Mouse (Mus musculus) neural tube, embryonic 10.5 days (tissue): ENCODE results near the gene Cpe.

Source experiments
- DNase-seq: peaks from one replicate; pipeline ENCODE4 v3.0.0-alpha.2; 2017; ENCODE audit warnings: low spot score; ENCODE audit errors: extremely low spot score

Cpe gene

DNA sequence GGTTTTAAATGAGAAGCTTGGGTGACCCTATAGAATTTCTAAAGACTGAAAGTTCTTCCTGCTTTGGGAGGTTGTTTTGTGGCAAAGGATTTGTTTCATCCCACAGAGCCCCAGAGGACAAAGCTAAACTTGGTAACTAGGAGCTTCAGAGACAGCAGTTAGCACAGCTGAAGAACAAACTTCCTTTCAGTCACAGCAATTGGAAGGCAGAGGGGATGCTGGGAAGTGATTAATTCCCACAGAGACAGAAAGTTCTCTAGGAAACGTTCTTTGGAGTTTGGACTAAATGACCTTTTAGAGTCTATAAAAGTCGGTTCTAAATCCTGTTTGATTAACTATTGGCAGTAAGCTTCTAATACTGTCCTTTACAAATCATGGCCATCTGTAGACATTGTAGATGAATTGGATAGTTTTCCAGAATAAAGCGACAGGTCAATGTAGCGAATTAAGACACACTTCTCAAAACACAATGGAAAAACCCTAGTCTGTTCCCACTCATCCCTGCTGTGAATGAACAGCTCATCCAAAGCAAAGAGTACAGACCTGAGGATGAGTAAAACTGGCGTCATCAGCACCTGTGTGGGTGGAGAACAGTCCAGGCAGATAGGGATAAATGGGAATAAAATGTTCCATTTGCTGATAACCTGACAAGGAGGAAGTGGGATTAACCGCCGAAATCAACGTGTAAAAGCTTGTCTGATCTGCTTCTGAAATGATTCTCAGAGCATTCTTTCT, 58.6 kb downstream of the Cpe start:
- DNase-seq: no peak

DNA sequence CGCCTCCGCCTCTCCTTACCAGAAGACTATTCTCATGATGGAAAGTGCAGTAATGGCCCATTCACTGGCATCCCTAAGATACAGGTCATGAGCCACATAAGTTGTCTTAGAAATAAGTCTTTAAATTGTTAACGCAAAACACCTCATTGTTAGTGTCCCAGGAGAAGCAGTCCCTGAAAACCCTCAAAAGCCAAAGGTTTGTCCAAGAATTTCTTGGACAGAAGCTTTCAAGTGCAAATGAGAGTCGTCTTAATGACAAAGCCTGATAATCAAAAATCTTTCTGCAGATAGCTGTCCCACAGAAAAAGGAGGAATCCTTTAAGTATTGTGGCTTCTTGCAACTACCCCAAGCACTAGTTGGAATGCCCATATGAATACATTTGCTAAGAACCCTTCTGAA, 60.7 kb downstream of the Cpe start:
- DNase-seq: no peak

DNA sequence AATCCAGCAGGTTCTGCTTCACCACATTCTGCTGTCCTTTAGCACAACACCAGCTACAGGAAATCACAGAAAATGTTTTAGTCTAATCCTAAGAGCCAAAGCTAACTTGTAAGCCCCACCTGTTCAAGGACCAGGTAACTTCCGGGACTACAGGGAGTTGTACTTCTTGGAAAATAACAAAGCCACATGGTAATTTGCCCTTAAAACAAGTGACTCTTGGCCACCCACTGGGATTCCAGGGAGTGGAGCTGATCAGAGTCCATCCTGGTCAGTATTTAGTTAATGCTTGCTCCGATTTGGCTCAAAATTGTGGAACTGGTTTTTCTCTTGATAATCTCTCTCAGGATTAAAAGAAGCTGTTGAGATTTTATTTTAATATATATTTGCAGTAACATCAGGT, 61.1 kb downstream of the Cpe start:
- DNase-seq: no peak

DNA sequence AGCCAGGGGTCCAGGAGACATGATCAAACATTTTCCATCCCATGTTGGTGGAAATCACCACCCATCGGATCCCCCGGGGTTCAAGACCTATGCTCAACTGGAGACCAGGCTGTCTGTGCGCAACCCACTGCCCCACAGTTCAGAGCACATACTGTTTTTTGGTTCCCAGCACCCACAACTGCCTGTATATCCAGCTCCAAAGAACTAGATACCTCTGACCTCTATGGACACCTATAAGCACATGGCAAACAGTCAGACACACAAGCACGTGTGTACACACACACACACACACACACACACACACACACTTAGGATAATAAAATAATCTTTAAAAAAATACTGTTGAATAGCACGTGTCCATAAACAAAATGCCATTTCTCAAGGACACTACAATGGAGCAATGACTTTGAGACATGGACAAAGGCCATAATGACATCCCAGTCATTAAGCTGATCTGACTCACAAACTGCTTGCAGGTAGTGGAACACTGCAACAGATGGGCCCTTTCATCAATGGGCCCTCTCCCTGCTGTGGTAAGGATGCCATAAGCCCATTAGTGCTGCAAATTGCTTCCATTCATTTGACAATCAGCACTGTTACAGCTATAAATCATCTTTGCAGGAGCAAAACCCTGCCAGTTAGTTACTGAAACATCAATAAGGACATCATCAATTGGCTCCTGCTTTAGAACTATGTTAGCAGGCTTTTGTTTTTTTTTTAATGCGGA, 63.7 kb downstream of the Cpe start:
- DNase-seq: no peak

DNA sequence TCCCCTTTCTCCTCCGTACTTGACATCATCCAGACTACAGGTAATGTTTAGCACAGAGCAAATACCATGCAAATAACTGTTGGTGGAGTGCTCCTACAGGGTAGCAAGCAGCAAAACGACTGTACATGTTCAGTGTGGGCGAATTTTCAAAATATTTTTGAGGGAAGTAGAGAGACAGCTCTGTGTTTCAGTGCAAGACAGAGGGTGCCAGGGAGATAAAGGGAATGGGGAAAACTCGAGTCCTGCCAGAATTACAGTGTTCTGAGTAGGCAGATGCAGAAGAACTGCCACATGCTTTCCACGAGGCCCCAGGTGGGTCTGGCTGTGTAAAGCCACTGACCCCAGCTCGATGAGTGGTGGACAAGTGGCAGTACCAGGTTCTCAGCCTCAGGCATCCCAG, 64.8 kb downstream of the Cpe start:
- DNase-seq: no peak

DNA sequence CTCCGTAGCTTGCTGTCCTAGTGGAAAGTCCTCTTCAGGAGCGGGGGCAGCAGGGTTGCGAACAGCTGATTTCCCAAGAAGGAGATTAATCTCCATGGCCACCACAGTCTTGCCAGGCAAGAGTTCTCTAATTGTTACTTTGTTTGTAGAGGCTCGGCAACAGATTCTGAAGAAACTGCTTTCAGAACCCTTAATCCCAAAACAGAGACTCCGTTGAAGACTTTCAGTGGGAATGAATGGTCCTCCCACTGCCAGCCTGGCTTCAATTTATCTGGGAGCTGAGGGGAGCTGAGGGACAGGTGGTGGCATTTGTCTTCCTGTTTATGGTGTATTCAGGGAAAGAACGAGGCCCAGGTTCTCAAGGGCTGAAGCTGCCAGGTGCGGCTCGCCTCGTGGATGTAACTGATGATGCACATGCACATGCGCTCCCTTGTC, 68.2 kb downstream of the Cpe start:
- no peak for DNase-seq

DNA sequence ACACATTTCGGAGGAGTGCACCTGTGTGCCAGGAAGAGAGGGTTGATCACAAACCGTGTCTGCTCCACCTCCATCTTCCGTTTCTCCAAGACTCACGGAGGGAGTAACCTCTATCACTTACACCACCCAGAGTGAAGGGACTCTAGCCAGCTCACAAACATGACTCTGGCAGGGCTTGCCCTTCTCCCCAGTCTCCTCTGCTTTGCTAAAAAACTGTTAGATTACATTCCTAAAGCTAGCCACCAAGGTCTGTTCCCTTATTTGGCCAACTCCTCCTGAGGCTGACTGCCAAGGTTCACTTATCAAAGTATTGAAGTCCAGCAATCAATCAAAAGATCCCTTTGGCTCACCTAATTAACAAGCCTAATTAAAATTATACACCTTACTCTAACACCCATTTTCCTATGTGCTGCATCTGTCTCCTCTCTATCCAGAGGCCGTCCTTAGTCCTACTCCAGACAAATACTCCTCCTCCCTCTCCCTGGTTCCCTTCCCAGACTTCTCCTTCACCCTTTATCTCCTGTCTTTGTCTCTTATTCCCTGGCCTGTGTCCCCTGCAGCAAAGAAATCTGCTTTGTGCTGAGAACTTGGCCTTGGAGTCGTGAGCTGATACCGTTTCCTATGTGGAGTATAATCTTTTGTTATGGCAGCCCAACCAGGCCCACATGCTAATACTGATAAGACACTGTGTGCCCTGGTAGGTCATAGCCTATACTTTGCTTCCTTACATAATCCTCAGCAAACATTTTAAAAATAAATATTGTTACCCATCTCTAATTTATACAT, 72.3 kb downstream of the Cpe start:
- DNase-seq: no peak

DNA sequence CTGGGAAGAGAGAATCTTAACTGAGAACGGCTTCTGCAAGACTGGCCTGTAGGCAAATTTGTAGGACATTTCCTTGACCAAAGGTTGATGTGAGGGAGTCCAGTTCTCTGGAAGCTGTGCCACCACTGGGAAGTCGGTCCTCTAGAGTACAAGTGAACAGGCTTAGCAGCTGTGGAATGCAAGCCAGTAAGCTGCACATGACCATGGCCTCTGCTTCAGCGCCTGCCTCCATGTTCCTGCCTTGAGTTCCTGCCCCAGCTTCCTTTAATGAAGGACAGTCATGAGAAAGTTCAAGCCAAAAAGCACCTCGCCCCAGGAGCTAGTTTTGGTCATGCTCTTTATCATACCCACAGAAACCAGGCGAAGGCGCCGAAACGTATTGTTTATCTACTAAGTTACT, 73.2 kb downstream of the Cpe start:
- no peak for DNase-seq

DNA sequence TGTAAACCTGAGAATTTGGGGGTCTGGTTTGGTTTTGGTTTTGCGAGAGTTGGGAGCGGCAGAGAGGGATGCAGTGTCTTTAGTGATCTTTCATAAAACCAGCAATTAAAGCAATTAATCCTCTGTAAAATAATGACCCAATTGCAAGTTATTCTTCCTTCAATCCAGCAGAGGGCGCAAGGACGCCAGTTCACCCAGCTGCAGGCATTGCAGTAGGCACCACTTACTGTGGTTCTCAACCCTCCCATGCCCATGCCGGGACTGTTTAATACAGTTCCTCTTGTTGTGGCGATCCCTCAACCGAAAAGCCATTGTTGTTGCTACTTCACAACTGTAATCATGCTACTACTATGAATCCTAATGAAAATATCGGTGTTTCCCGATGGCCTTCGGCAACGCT, 74.2 kb downstream of the Cpe start:
- DNase-seq: peak; percentile 31

DNA sequence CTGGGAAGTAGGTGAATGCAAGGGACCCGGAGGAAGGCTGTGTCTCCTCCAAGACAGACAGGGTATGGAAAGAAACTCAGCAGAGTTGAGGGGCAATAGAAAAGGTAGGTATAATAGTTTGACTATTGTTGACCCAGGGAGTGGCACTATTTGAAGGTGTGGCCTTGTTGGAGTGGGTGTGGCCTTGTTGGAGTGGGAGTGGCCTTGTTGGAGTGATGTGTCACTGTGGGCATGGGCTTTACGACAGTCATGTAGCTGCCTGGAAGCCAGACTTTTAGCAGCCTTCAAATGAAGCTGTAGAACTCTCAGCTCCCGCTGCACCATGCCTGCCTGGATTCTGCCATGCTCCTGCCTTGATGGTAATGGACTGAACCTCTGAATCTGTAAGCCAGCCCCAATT, 76.3 kb downstream of the Cpe start:
- DNase-seq: no peak

DNA sequence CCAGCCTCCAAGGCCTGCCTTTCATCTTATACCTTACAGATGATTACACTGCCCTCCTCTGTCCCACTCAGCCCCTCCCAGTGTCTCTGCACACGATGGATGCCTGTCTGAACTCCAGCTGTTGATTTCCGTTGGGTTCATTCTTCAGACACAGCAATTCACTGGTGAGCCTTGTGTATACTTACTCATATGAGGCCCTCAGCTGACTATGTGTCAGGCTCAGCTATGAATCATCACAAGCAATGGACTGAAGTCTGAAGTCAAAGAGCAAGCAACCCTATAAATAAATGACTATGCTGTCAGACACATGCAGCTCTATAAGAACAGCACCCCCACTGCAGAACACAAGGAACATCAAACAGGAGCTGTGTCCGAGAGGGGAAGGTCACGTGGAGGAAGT, 77.4 kb downstream of the Cpe start:
- DNase-seq: no peak

DNA sequence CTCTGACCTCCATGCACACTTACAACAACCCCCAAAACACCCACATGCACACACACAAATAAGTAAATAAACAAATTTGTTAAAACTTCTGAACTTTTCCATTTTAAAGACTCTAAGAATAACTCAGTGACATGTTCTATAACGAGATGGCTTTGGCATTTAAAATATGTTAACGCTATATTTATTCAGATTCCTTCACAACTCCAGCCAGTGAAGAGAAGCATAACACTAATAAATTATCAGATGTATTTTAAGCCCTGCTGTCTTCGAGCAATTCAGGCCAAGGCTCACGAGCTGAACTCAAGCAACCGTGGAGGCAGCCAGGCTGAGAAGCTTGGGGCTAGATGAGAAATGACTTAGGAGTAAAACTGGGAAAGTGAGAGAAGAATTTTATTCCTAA, 79.2 kb downstream of the Cpe start:
- no peak for DNase-seq

DNA sequence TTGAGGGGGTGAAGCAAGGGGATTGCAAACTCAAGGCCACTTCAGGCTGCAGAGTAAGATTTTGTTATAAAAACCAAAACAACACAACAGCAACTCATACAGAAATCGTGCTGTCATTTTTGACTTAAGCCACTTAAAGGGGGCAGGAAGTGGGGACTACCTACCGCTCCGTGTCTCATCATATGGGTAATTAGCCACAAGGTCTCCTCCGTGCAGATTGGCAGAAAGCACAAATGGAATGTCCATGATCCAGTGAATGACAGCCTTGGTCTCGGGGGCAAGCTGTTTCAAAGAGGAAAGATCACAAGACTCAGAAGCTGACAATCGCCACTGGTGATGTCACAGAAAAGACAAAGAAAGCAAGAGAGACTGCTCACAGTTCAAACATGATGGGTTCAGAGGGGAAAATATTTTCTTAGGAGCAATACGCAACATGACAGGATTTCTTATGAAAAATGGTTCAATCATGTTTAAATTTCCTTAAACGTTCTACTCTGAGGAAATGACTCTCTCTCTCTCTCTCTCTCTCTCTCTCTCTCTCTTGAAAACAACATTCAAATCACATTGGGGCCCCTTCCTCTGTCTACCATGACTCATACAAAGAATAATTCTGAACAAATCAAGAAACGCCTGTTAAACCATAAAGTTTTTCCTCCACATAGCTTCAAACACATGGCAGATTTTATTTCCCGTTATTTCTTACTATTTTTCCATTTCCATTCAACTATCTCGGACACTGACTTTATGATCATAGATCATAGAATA, 81.5 kb downstream of the Cpe start:
- no peak for DNase-seq

DNA sequence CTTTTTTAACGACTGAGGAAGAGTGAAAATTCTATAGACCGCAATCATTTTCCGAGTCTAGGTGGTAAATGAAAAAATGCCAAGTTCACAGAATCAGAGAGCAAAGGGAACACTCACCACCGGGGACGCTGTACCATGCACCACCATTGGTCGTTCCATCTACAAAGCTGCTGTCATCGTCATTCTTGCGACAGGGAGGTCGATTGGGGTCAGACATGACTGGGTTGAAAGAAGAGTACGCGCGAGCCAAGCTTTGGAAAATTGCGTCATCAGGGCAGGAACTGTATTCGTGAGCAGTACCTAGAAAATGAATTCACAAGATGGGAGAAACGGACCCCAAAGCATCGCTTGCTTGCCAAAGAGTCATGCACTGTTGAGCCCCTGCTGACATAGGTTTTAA, 83.9 kb downstream of the Cpe start:
- no peak for DNase-seq

DNA sequence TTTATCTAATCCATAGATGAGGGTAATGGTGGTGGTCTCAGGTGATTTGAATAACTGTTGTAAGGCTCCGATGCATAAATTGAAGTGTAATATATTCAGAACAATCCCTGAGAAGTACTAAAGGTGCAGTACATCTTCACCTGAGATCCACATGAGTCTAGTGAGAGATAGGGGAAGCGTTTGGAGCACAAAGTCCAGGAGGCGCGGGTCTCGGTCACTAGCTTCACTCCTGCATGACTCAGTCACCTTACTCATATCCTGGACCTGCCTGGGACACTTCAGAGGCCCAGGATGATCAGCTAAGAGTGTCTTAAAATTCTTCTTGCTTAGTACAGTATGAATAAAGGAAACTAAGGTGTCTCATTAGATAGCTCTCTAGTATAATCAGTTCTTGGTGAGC, 86.8 kb downstream of the Cpe start:
- DNase-seq: no peak

DNA sequence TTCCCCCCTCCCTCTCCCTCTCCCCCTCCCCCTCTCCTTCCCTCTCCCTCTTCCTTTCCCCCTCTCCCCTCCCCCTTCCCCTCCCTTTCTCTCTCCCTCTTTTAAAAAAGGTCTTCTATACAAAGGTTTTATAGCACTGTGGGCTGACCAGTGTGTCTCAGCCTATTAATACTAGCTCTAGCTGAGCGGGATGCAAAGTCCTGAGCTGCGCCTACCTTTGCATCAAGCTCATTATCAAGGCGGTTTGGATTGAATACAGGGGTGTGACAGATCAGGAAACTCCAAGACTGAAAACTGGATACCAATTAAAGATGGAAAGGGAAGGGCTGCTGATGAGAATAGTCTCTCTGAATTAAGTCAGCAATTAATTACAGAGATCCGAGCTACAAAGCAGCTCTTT, 94.6 kb downstream of the Cpe start:
- no peak for DNase-seq

DNA sequence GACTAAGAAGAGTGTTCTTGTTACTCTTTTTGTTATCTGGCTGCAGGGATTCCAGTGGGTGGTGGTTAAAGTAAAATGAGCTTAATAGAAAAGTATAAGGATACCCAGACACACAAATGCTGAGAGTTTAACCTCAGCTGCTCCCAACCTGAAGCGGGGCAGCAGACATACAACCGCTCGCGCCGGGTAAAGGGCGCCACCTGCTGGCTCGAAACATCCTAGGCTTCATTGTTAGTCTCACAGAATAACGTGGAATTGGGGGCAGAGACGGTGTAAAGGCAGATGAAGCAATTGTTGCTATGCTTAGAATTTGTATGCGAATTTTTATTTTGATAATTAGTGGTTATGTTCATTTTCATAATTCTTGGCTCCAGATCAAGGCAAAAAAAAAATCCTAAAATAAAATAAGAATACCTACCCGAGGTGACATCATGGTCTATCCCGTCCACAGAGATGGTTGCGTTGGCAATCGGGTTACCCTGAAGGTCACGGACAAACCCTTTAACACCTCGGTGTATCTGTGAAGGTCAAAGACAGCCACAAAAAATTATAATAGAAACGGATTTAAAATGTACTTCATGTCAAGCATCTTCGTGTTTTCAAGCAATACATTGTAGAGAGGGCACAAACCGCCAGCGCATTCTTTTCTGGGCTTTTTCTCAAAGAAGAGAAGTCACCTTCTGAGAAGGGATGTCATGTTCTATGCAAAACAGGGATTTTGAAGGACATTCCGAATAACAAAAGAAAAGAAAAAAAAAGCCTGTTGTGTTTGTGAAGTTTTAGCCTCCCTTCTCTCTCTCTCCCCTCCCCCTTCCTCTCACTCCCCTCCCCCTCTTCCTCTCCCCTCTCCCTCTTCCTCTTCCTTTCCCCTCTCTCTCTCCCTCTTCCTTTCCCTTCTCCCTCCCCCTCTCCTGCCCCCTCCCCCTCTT, 95.5 kb downstream of the Cpe start:
- DNase-seq: peak; percentile 73

DNA sequence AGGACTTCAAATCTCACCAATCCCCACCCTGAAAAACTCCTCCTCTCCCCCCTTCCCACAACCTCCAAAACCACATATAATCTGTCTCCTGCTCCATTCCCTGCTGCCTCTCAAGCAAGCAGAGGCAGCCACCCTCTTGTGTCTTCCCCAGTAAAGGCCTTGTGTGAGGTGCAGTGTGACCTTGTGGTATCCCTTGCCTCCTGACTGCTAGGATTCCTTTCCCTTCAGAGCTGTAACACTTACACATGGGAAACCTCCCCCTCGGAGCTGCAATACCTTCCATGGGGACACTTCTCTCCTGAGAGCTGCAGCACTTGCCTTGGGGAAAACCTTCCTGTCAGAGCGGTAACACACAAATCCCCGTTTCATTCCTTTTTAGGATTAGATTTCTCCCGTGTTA, 96.5 kb downstream of the Cpe start:
- DNase-seq: no peak

DNA sequence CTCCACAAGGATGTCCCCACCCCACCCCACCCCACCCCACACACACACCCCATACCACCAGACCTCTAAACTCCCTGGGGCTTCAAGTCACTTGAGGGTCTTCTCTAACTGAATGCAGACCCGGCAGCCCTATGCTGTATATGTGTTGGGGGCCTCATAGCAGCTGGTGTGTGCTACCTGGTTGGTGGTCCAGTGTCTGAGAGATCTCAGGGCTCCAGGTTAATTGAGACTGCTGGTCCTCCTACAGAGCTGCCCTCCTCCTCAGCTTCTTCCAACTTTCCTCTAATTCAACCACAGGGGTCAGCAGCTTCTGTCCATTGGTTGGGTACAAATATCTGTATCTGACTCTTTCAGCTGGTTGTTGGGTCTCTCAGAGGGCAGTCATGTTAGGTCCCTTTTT, 102.4 kb downstream of the Cpe start:
- no peak for DNase-seq

DNA sequence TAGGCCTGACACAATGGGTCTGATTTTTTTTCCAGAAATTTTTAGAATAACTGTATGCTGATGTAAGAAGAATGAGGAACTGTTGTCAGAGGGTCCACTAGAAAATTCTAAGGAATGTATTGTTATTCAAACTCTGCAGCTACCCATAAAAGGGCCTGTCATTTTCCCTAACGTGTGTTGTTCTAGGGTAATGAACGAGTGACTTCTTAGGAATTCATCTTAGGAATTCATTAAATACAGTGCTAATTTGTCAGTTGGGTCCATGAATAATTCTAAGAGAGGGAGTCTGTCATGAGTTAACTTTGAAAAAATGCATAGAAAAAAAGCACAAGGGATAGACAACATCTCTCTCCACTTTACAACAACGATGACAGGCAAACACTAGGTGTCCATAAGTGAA, 110.0 kb downstream of the Cpe start:
- no peak for DNase-seq

DNA sequence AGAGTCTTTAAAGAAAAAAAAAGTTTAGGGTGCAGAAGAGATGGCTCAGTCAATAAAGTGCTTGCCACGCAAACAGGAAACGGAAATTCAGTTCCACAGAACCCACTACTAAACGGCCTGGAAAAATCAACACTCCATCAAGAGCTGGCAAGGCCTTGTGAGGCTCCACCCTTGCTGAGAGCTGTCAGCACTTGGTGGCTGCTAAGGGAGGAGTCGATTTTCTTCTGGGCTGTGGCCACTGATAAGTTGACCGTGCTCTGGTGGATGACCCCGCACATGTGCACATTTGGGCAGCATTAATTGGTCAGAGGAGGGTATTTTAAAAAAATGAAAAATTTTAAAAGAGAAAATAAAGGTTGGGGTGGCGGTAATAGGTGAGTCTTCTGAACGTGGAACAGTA, 114.6 kb downstream of the Cpe start:
- no peak for DNase-seq
